Mouse (Mus musculus): Measurements from ENCODE around the gene Kif11. TPM values are rescaled to one million over a fixed set of nuclear protein-coding genes. Genes with fewer than 3 reads are reported as not detected.
A peak's percentile ranks its signal among the peaks of the same experiment; 100 is the strongest.

Gene Kif11
- total RNA-seq (2015) (113 and 116 TPM in 2 replicates), total RNA-seq (2017) (160 and 187 TPM in 2 replicates)

DNA sequence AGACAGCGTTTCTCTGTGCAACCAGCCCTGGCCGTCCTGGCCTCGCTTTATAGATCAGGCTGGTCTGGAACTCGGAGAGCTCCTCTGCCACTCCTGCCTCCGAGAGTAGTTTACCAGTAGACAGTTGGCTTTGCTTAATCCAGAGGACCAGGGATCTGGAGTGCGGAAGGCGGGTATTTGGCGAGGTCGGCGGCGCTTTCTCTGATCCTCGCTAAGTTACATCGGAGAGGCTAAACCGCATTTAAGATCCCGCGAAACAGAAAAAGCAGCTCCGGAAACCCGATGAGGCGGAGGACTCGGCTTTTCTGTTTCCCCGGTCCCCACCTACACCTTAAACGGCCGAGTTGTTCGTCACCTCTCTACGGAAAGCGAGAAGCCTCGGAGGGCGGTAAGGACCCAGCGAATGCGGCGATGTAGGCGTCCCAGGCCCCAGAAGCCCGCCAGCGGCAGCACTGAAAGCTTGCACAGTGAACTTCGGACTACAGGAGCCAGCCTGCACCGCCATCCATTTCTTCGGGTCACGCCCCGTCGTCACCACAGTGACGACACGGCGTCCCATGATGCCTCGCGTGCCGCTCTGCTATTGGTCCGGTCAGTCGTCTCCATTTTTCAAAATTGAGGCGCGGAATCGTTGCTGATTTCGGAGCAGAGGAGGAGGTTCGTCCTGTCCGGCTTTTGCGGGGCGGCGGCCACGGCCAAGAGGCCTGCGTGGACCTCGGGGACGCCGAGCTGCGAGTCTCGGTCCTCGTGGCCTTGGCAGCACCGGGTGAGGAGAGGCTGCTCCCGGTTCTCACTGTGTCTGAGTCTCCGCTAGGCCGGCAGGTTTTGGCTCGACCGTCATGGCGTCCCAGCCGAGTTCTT is at the start of gene Kif11:
Kif11 (plus strand) TSS at position 649 of the 861 bp plus-strand sequence.
- ATAC-seq (replicated peaks; ENCODE audit: poor library complexity): peak; percentile 90

DNA sequence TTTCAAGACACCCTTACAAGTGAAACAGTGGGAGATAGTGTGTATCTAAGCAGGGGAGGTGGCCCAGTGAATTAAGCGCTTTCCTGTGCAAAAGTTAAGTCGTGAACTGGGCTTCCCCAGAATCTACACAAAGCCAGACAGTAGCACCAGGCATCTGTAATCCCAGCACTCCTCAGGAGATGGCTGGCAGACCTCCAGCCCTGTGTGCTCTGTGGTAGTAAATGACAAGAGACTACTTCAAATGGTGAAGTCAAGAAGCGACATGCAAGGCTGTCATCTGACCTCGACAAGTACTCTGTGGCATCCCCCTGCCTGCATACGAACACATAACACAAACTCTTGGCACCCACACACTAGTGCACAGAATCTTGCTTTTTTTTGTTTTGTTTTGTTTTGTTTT is 49.0 kb upstream of the Kif11 start:
- no peak for ATAC-seq (replicated peaks; ENCODE audit: poor library complexity)

DNA sequence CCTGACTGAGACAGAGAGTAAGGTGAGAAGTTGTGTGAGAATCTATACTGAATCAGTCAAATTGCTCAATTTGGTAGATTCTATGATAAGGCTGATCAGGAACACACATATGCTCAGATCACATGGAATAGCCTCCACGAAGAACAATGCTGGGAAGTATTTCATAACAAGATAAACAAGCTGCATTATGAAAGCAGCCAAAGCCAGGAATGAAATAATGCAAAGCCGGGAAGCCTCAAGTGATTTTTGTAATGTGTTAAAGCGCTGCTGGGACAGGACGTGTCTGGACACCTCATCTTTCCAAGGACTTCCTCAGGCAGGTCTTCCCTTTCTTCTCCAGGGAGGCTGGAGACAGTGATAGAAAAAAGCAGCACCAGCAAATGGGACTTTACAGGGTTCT is 43.5 kb upstream of the Kif11 start:
- no peak for ATAC-seq (replicated peaks; ENCODE audit: poor library complexity)

DNA sequence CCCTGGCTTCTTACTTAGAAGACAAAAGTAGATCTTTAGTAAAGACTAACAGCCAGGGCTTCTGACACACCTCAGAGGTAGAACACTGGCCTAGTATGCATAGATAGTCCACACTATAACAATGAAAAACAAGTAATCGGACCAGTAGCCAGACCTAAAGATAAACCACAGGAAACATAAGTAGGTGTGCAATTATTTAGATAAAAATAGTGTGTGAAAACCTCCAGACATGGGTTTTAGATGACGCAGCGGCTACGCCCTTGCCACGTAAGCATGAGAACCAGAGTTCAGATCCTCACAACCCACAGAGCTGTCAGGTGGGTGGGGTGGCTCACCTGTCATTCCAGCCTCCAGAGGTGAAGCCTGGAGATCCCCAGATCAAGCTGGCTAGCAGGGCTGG is 42.8 kb upstream of the Kif11 start:
- ATAC-seq (replicated peaks; ENCODE audit: poor library complexity): peak; percentile 84

DNA sequence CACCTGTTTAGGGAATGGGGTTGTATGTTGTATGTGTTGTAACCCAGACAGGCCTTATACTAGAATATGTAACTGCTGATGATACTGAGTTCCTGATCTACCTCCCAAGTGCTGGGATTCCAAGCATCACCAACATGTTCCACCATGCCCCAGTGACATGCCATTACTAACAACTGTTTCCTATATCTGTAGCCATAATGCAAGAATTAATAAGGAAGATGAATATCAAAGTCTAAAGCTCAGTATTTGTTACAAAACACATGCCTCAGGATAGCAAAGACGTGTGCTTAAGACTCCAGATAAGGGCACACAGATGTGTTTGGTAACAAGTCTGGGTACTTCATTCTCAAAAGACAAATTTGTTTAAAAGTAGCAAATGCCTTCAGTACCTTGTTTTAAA is 40.8 kb upstream of the Kif11 start:
- no peak for ATAC-seq (replicated peaks; ENCODE audit: poor library complexity)

DNA sequence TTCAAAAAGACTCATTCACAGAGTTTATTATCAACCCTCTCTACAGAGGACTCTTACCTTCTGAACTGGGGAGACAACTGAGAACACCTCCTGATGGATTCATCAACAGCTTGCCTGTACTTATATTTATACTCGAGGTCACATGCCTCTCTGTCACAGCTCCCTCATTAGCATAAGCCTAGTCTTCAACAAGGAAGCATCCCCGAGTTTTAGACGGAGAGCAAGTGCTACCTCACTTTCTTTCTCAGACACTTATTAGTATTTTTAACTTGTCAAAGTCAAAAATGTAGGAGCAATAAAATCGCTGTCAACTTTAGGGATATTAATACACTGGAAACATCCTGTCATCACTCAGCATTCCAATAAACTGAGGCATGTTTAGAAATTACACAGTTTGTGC is 38.5 kb upstream of the Kif11 start, which contains the start of gene Ide:
Ide (minus strand) TSS at position 101 of the 400 bp plus-strand sequence.
- ATAC-seq (replicated peaks; ENCODE audit: poor library complexity): no peak

DNA sequence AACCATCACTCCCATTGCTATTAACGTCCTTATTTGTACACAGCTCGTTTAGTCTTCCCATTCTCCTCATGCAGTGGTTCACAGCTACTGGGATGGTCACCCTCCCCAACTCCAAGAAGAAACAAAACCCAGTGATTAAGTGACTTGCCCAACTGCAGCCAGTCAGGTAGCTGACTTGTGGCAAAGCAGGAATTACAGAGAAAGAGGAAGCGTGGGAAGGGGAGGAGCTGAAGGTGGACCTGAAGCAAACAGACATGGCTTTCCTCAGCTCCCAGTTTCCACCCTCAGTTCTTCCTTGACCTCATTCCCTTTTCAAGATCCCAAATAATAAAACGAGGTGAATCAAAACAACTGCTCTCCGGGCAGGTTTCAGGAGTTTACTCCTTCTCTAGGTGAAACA is 35.7 kb upstream of the Kif11 start:
- ATAC-seq (replicated peaks; ENCODE audit: poor library complexity): peak; percentile 44; the same call in 1 of the 2 replicates

DNA sequence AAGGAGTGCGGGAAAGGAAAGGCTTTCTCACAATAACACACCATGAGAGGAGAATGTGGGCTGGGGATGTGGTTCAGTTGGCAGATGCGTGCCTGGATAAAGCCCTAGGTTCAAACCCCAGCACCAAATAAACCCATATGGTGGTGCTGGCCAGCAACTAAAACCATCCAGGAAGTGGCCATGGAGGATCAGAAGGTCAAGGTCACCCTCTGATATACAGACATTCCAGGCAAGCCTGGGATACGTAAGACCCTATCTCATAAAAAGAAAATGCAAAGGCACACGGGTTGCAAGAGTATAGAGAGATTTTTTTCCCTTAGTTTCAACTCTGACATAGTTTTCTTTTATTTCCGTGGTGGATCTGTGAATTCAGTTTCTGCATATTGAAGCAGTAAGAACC is 35.3 kb upstream of the Kif11 start:
- ATAC-seq (replicated peaks; ENCODE audit: poor library complexity): no peak

DNA sequence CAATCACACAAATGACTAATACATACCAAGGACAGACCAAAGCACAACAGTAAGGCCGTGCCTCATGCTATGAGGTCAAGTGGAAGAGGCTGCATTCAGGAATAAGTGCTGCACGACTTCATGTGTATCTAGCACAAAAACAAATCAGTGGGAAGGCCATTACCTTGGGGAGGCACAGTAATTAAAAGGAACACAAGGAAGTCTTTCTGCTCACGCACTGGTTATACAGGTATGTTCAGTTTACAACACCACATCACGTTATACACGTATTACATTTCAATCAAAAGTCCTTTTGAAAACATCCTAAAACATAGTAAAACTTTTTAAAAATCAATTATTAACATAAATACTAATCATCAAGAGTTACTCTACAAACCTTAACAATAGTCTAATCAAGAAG is 32.3 kb upstream of the Kif11 start:
- no peak for ATAC-seq (replicated peaks; ENCODE audit: poor library complexity)

DNA sequence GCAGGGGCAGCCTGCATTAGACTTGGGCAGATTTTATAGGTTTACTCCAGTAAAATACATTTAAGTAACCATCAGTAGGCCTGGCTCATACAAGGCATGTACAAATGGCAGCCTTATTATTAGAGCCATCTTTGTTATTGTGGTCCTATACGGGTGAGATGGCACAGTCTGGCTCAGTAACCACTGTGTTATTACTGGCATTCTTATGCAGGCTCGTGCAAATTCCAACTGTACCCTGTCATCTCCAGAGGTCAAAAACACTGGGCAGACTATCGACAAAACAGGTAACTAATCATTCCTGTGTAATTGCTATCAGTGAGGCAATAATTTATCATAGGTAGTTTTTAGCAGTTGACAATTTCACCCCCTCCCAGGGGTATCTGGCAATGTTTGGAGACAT is 29.9 kb upstream of the Kif11 start:
- ATAC-seq (replicated peaks; ENCODE audit: poor library complexity): no peak

DNA sequence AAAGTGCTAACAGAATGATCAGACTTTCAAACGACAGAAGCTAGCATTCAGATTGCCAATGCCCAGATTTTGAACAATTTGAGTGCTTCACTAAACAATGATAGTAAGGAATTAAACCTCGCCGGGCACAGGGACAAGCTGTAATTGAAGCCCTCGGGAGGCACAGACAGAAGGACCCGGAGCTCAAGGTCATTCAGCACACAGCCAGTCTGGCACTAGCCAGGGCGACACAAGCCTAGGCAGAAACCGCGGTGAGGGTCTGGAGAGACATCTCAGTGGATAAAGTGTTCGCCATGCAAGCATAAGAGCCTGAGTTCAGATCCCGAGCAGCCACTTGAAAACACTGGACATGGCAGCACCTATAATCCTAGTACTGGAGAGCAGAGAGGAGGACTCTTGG is 27.9 kb upstream of the Kif11 start:
- ATAC-seq (replicated peaks; ENCODE audit: poor library complexity): no peak

DNA sequence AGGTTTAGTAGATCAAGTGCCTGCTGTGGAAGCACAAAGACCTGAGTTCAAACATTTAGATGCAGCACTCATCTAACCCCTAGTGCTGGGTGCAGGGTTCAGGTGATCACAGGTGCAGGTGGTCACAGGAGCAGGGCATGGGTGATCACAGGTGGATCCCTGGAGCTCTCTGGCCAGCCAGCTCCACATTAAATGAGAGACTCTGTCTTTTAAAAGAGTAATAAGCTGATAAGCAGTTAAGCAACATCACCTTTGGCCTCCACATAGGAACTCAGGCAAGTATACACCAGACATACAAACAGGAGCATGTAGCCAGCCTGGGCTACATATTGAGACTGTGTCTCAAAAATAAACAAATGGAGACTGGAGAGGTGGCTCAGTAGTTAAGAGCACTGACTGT is 27.3 kb upstream of the Kif11 start:
- no peak for ATAC-seq (replicated peaks; ENCODE audit: poor library complexity)

DNA sequence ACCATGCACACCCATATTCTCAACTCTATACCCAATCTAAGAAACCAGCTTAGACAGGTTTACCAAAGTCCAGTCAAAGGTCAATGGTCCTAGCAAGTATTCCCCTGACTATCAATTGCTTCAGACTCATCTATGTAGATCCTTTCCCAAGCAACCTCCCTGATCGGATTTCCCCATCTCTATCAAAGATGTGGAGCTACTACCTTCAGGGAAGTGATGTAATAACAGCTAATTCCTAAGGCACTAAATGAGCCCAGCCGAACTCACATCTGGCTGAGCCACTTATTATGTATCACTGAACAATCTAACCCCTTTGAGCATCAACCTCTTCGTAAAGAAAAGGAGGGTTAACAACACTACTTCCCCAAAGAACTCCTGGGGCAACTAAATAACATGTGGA is 23.4 kb upstream of the Kif11 start:
- no peak for ATAC-seq (replicated peaks; ENCODE audit: poor library complexity)

DNA sequence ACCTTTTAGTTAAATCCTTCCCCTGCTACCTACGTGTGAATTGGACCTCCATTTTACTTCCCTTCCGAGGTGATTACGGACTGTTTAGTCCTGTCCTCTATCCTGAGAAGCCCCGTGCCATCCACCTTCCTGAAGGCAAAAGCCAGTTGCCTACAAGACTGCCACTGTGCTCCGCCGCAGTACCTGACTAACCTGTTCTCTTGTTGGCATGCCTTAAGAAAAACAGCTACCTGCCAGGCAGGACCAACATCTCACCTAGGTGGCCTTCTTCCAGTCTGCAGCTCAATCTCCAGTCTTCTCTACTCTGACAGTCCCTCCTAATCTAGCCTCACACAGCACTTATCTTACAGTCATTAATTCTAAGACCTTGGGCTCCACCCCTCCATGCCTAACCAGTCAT is 22.9 kb upstream of the Kif11 start:
- ATAC-seq (replicated peaks; ENCODE audit: poor library complexity): no peak

DNA sequence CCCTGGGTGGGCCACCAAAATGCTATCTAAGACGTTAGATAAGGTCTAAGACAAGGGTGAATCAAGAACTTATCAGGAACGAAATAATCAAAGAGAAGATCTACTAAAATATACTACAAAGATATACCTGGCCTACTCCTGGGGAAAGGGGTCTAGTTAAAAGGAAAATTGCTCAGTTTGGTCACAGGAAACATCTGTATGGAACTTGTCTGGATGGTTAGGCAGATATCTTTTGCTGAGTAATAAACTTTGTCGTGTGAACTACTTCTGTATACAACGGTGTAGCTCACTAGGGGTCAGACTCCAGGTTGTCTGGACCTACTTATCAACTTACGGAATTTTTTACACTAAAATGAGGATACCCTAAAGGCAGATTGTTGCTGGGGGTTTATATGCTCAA is 16.2 kb upstream of the Kif11 start:
- peak; percentile 83 for ATAC-seq (replicated peaks; ENCODE audit: poor library complexity)

DNA sequence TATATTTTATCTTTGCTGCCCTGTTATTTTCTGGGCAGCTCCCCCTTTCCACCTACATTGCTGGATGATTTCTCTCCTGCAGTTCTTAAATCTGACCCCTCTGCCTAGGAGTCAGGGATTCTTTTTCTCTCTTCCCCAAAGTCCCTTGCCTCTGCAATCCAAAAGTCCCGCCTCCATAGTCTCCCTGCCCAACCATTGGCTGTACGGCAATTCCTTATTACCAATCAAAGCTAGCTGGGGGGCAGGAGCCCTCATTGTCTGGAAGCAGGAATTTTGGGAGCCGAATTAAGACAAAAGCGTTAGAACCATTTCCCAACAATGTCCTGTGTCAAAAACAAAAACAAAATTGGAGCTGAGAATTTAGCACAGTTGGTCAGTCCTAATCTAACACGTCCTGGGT is 13.7 kb upstream of the Kif11 start:
- no peak for ATAC-seq (replicated peaks; ENCODE audit: poor library complexity)

DNA sequence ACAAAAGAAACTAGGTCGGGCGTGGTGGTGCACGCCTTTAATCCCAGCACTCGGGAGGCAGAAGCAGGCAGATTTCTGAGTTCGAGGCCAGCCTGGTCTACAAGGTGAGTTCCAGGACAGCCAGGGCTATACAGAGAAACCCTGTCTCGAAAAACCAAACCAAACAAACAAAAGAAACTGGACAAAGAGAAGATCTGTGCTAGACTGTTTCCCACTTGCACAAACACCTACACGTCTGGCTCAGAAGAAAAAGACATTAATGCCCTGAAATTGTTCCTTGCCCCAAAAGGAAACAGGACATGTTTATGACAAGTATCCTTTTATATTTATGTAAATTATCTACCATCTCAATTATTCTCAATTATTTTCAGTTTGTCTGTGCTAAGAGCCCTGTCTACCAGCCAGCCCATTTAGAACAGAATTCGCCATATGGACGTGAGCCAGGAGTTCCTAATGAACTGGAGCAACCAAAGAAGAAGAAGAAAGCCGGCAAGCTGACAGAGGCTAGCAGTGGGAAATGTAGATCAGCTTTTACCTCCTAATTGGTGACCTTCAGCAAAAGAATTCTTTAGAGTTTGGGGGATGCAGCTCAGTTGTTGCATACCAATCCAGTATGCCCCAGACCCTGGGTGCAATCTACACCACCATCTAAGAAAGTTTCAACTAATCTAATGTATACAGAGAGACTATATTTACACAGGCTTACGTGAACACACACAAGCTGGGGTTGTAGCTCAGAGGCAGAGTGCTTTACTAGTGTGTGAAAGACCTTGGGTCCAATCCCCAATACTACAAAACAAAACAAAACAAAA is 12.9 kb upstream of the Kif11 start:
- no peak for ATAC-seq (replicated peaks; ENCODE audit: poor library complexity)

DNA sequence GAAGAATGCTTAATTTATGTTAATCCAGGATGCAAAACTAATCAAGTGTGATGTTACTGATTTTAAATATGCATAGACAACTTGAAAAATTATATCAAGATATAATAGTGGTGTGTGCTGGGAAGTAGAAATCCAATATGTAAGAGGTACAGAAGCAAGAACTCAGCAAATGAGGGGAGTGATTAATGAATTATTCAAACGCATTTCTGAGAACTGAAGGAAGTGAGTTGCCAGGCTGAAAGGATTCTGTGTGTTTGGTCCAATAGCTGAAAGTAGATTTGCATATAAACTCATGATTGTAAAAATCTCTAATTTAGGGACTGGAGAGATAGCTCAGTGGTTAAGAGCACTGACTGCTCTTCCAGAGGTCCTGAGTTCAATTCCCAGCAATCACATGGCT is 7.2 kb upstream of the Kif11 start:
- ATAC-seq (replicated peaks; ENCODE audit: poor library complexity): no peak

DNA sequence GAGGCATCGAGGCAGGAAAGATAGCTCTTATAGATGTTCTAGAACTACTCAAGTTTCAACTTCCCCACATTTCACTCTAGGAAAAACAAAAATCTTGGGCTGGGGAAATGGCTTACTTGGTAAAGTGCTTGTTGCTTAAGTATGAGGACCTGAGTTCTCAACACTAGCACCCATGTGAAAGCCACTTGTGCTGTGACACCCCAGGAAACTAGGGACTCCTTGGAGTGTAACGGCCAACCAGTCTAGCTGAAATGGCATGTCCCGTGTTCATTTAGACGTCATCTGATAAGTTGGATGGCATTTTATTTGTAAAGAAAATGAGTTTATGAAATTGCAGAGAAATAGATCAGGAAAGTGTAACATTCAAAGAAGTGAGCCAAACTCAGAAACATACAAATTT is 6.3 kb upstream of the Kif11 start:
- ATAC-seq (replicated peaks; ENCODE audit: poor library complexity): peak; percentile 33; the same call in 1 of the 2 replicates

DNA sequence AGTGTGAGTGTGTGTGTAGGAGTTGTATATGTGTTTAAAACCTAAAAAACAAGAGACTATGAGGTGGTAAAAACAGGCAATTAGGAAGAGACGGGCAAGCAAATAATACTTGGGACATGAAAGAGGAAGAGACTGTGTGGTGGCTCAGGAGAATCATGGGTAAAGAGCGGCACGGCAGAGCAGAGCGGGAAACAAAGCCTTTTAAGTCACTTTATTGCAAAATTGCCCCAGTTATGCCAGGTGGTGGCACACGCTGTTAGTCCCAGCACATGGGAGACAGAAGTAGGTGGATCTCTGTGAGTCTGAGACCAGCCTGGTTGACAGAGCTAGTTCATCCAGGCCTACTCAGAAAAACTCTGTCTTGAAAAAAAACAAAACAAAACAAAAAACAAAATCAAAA is 5.8 kb upstream of the Kif11 start:
- peak; percentile 80 for ATAC-seq (replicated peaks; ENCODE audit: poor library complexity)

DNA sequence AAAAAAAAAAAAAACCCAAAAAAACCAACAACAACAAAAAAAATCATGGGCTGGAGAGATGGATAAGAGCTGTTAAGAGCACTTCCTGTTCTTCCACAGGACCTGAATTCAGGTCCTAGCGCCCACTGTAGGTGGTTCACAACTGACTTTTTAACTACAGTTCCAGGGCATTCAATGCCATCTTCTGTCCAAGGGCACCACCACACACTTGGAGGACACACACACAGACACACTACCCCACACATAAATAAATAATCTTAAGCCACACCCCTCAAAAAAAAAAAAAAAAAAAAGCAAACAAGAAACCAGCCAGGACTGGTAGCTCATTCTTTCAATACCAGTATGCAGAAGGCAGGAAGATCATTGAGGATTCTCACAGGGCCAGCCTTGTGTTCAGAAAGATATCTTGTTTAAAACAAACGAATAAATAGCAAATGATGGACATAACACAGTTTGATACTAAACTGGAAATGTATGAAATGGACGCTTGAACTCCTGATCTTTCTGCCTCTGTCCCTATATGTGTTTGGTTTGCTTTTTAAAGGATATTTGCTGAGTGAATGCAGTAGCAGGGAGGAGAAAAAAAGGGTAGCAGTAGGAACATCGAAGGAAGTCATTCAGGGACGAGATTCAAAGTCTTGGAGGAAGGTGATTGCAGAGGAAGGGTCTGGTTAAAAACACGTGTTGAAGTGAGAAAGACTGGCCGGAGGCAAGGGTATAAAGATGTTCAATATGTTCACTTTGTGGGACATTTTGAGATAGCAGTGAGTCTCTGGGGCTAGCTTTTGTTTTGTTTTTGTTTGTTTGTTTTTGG is 1.1 kb upstream of the Kif11 start:
- ATAC-seq (replicated peaks; ENCODE audit: poor library complexity): peak; percentile 5
